Mouse (Mus musculus) cortical plate, adult 2 months (tissue): Measurements from ENCODE around the gene Cyth1.

Experiments
- CTCF ChIP-seq: fragments of 200-500 bp; IDR thresholded peaks from 2 replicates; pipeline ENCODE4 v1.5.1; 2011; ENCODE audit warnings: mild to moderate bottlenecking, control low read depth, low read length; ENCODE audit not compliant: insufficient read depth; ENCODE audit errors: extremely low read depth
- POLR2A ChIP-seq: fragments of 200-500 bp; IDR thresholded peaks from 2 replicates; pipeline ENCODE4 v1.6.1; 2011; ENCODE audit warnings: mild to moderate bottlenecking, low read length, control low read depth; ENCODE audit not compliant: insufficient read depth; ENCODE audit errors: extremely low read depth

DNA sequence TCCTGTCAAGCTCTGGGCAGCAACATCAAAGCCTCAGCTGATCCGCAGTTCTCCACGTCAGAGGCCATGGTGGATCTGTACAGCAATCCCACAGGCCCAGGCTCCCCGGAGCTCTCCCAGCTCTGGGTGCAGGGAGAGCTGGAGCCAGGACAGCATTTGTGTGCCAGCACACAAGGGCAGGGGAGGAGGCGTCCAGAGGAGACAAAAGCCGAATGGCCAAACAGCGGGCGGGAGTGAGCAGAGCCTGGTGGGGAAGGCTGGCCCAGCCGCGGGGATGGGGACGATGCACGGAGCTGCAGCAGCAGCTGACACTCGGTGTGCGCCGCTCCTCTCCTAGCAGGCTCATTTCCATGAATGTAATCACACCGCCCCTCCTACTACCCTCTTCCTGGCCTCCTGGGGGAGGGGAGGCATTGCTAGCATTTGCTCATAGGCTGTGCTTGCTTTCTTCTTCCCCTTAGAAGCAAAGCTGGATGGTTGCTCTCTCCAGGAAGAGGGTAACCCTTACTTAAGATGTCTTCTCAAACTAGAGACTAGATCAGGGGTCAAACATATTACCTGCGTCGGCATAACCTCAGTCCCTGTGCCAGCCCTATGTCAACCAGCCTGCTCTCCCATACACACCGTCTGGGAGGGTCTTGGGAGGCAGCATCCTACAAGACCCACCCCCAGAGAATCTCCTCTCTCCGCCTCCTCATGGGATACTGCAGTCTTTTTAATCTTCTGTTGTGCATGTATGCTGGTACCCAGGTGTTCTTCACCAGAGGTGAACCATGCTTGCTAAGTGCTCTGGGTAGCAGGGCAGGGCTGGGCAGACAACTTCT lies 45.8 kb downstream of the Cyth1 start:
- no peak for TF ChIP-seq CTCF
- peak; percentile 94 for TF ChIP-seq POLR2A
